12 mouse cellular contexts compared by ENCODE assay signal in the genomic region with DNA sequence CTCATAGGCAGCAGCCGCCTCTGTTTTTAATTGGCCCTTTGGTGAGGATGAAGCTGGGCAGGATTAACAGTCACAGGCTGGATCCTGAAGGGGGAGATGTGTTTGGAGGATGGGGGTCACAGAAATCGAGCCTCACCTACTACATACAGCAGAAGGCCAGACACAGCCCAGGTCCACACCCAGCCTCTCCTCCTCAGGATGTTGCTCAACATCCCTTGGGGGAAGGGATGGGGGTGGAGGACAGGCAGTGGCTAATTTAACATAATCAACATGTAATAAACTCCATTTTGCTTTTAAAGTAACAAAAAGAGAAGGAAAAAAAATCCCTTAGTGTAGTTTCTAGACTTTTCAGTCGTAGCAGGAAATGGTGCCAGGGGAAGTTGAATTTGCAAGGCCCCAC.
DNase-seq lines count a peak whose midpoint lies in the region; ATAC-seq and TF ChIP-seq lines count a peak whose summit lies in the region.
"Had no signal": no experiment of that assay in that cellular context is flagged by ENCODE, and none has a peak within 500 bp of the region (broad histone marks: within the 10 kb centered on the region; RNA-seq: fewer than 3 reads in every experiment).

No protein-coding gene starts in this region.

- no peaks in the 10 kb centered on the region; the same call in 1 of the 2 replicates for H3K4me1 ChIP-seq in heart, adult 2 months (ENCODE audit: control insufficient read depth, insufficient read depth, low read length)
- H3K4me1 ChIP-seq in embryonic facial prominence, embryonic 10.5 days: peaks cover 12% of the 10 kb centered on the region
- H3K4me1 ChIP-seq: midbrain, embryonic 15.5 days had no signal

- no peak for TF ChIP-seq POLR2A in heart, adult 2 months (IDR thresholded peaks at IDR 0.05; ENCODE audit: insufficient read depth, low read depth, low read length)

- no peaks in the 10 kb centered on the region for H3K36me3 ChIP-seq in heart, adult 2 months (ENCODE audit: control insufficient read depth, insufficient read depth, low read length)
- no peaks in the 10 kb centered on the region for H3K36me3 ChIP-seq in embryonic facial prominence, embryonic 10.5 days (replicated peaks)
- H3K36me3 ChIP-seq: midbrain, embryonic 15.5 days had no signal

- WGBS in heart, adult 2 months: 36% methylated on average over 3 of the region's 3 CpGs
- WGBS in embryonic facial prominence, embryonic 10.5 days: 60% methylated on average over 3 of the region's 3 CpGs

- peak; percentile 53 to 59 for DNase-seq in heart, adult 2 months
- DNase-seq in heart, postnatal 4 days: no peak
- peak; percentile 74 for DNase-seq in 416B (ENCODE audit: low read depth)
- DNase-seq in gastrocnemius, adult 8-10 months (ENCODE audit: low spot score in 2 of 2): peak; percentile 24 to 41
- peak; percentile 16 for DNase-seq in lung, postnatal 25 days (ENCODE audit: low spot score)
- DNase-seq in embryonic facial prominence, embryonic 10.5 days (ENCODE audit: low spot score): no peak
- no peak for DNase-seq in urinary bladder, postnatal 25 days (ENCODE audit: low spot score)
- DNase-seq: kidney, adult 11 months had no signal

- no peak for TF ChIP-seq EP300 in heart, adult 2 months (IDR thresholded peaks at IDR 0.05; ENCODE audit: insufficient read depth, low read depth, low read length)

- H3K27me3 ChIP-seq in heart, adult 2 months (ENCODE audit: control insufficient read depth, insufficient read depth, low read length): no peaks in the 10 kb centered on the region
- no peaks in the 10 kb centered on the region for H3K27me3 ChIP-seq in embryonic facial prominence, embryonic 10.5 days (replicated peaks; ENCODE audit: low read depth, poor library complexity, severe bottlenecking)
- H3K27me3 ChIP-seq: midbrain, embryonic 15.5 days had no signal

- no peak overlapping the region for H3K4me3 ChIP-seq in heart, adult 2 months
- no peak overlapping the region for H3K4me3 ChIP-seq in embryonic facial prominence, embryonic 10.5 days
- H3K4me3 ChIP-seq: left cerebral cortex, adult 2 months; midbrain, embryonic 15.5 days had no signal

- TF ChIP-seq CTCF in heart, adult 2 months (IDR thresholded peaks at IDR 0.05): no peak

- no peaks in the 10 kb centered on the region for H3K9me3 ChIP-seq in embryonic facial prominence, embryonic 10.5 days
- H3K9me3 ChIP-seq: midbrain, embryonic 15.5 days had no signal

- intact Hi-C loops in heart, adult 2 months (cut with DNase I): loop anchor here (2.0 kb wide), 1 partner anchor 222 kb away; no protein-coding TSS in a partner anchor

- ATAC-seq in inflammation-experienced regulatory T-cells, adult 6 months: no peak
- ATAC-seq: midbrain, embryonic 15.5 days had no signal

- H3K27ac ChIP-seq in heart, adult 2 months: no peak overlapping the region
- H3K27ac ChIP-seq in embryonic facial prominence, embryonic 10.5 days (replicated peaks): no peak overlapping the region
- H3K27ac ChIP-seq: left cerebral cortex, adult 2 months; liver, embryonic 14.5 days; midbrain, embryonic 15.5 days had no signal

- no peak overlapping the region for H3K9ac ChIP-seq in heart, adult 2 months (ENCODE audit: low read depth, low read length)
- H3K9ac ChIP-seq: liver, embryonic 14.5 days; midbrain, embryonic 15.5 days had no signal

- H3K79me2 ChIP-seq in heart, adult 2 months (replicated peaks; ENCODE audit: control insufficient read depth, insufficient read depth, low read length): no peaks in the 10 kb centered on the region

Comparison
In these comparisons a context has a peak if more than half of its experiments do, and no peak if none do; other contexts are left out.
1. DNase-seq: peak in heart, adult 2 months (2 of 2), 416B (single experiment), gastrocnemius, adult 8-10 months (2 of 2) and lung, postnatal 25 days (single experiment); none in heart, postnatal 4 days (single experiment), embryonic facial prominence, embryonic 10.5 days (single experiment) and urinary bladder, postnatal 25 days (single experiment).